Mouse (Mus musculus) left cerebral cortex, adult 8-10 months (tissue): Measurements from ENCODE around the gene Sh2b2. TPM values are rescaled to one million over a fixed set of nuclear protein-coding genes. Genes with fewer than 3 reads are reported as not detected.

Experiments
- DNase-seq, 2 experiments: peaks; one replicate each; pipeline ENCODE4 v3.0.0; 2022; ENCODE audit warnings: low spot score in 2 of 2
- total RNA-seq, 4 experiments: library from RNA; stranded (reverse); gene quantifications; 2 replicates each; pipeline ENCODE4 v1.2.4; 2022

Gene Sh2b2
- total RNA-seq, 4 experiments from 2014 or later = 5.3 to 7.5 (median 6.7) TPM

GRCm38 (mm10) chr5:136182830-136183229 lies 63.5 kb downstream of the Sh2b2 start:
- DNase-seq = no peak

GRCm38 (mm10) chr5:136182049-136182448 lies 64.3 kb downstream of the Sh2b2 start:
- DNase-seq = peak in 1 of 2 experiments; percentile 34

GRCm38 (mm10) chr5:136181197-136181596 lies 65.2 kb downstream of the Sh2b2 start:
- DNase-seq = no peak

- DNase-seq = no peak
Observed at GRCm38 (mm10) chr5:136179594-136179993, 66.8 kb downstream of the Sh2b2 start.

- DNase-seq = peak in 1 of 2 experiments; percentile 45
Observed at GRCm38 (mm10) chr5:136173606-136174463, 72.5 kb downstream of the Sh2b2 start.

GRCm38 (mm10) chr5:136172939-136173338 lies 73.4 kb downstream of the Sh2b2 start:
- DNase-seq = no peak

- DNase-seq = no peak
Observed at GRCm38 (mm10) chr5:136171363-136172341, 74.7 kb downstream of the Sh2b2 start.

GRCm38 (mm10) chr5:136170512-136171362 lies 75.6 kb downstream of the Sh2b2 start, which contains the start of gene Orai2:
Gene Orai2 (minus strand): TSS chr5:136170713.
- DNase-seq = peak; percentile 75 to 78

GRCm38 (mm10) chr5:136169626-136170511 lies 76.5 kb downstream of the Sh2b2 start:
- DNase-seq = peak; percentile 33 to 64

Other genes starting within 250 kb of the Sh2b2 start
- not detected for gene Upk3b, start 208.1 kb downstream of the Sh2b2 start, total RNA-seq
- gene Upk3bl, start 192.1 kb downstream of the Sh2b2 start, total RNA-seq = under 1 TPM in 2 of 4 experiments, not detected in 2; 0.59 to 0.81 TPM
- 10 to 100 TPM in 1 of 4 experiments, 1 to 10 TPM in 3; 6.2 to 13.4 (median 8.0) TPM for gene Rasa4, start 162.6 kb downstream of the Sh2b2 start, total RNA-seq
- 10 to 100 TPM; 66.2 to 83.2 (median 70.9) TPM for gene Polr2j, start 129.9 kb downstream of the Sh2b2 start, total RNA-seq
- gene Lrwd1, start 110.5 kb downstream of the Sh2b2 start, total RNA-seq = 10 to 100 TPM; 11.6 to 14.9 (median 13.4) TPM
- 10 to 100 TPM in 2 of 4 experiments, 1 to 10 TPM in 2; 8.5 to 12.2 (median 9.9) TPM for gene Alkbh4, start 110.4 kb downstream of the Sh2b2 start, total RNA-seq
- gene Orai2, start 75.8 kb downstream of the Sh2b2 start, total RNA-seq = 10 to 100 TPM; 46.5 to 53.3 (median 49.2) TPM
- 10 to 100 TPM; 25.2 to 36.0 (median 26.9) TPM for gene Prkrip1, start 47.6 kb downstream of the Sh2b2 start, total RNA-seq